Mouse (Mus musculus) spleen, adult 2 months (tissue): ENCODE measurements at regions not wholly inside any gene's neighbourhood (a gene's known extent, or its start where the extent isn't known, plus 50 kb on each side); places are given as distances from the start of the nearest gene placed in this dataset.

ENCODE experiments used
- CTCF ChIP-seq: fragments of 200-500 bp; IDR thresholded peaks from 2 replicates; pipeline ENCODE4 v1.5.1; 2011; ENCODE audit warnings: mild to moderate bottlenecking, inconsistent platforms; ENCODE audit not compliant: insufficient read depth, insufficient read length, insufficient replicate concordance; ENCODE audit errors: extremely low read depth
- POLR2A ChIP-seq: fragments of 200-500 bp; IDR thresholded peaks from 2 replicates; pipeline ENCODE4 v1.6.1; 2011; ENCODE audit warnings: low read depth, low read length, inconsistent platforms

- TF ChIP-seq POLR2A (no peak), CTCF (no peak)
Measured at GRCm38 (mm10) chr13:44381721-44382450, 347.4 kb upstream of the Jarid2 start.
